Mouse (Mus musculus): ENCODE measurements around the gene Ccdc158. TPM values are rescaled to one million over a fixed set of nuclear protein-coding genes. Genes with fewer than 3 reads are reported as not detected.
A peak's percentile ranks its signal among the peaks of the same experiment; 100 is the strongest.

The Ccdc158 gene
- polyA plus RNA-seq, 2 experiments: 0.09 to 0.21 TPM

DNA sequence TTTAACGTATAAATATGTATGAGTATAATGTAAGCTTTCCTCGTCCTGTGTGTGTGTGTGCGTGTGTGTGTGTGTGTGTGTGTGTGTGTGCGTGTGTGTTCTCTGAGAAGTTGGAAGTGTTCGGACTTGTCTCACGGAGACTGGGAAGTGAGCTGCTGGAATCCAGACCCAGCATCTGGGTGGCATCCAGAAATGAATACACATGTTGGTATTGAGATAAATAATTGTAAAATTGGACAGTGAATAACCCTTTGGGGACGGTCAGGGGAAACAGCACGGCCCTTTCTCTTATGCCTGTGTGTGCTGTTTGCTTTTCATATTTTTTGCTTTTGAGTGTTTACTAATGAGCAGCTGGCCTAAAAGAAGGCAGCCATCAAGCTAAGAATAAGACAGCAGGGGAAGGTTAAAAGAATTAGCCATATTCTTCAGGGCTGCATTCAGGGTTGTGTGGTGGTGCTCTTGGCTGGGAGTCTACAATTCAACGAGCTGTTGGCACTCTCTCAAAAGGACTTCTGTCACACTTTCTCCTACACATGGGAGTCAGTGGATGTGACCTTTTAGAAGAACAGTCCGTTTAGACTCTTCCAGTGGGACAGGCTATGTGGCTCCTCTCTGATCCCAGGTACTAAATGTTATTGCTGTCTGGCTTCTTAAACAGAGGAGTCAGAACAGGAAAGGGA, 19.4 kb upstream of the Ccdc158 start:
- Histone ChIP-seq H3K4me3 (ENCODE audit: insufficient read depth in 1 of 2, low read depth in 2 of 2, low read length in 2 of 2) (no peak overlapping the region), H3K9ac (replicated peaks) (no peak overlapping the region), H3K27ac (no peak overlapping the region), H3K4me1 (replicated peaks; ENCODE audit: control insufficient read depth in 2 of 2, insufficient read depth in 2 of 2, low read length in 1 of 2) (no peaks in the 10 kb centered on the region; a peak in 1 of 4 replicates), H3K36me3 (replicated peaks; ENCODE audit: control insufficient read depth, insufficient read depth, low read depth) (no peaks in the 10 kb centered on the region), H3K27me3 (ENCODE audit: control insufficient read depth, insufficient read depth, low read length) (no peaks in the 10 kb centered on the region), H3K9me3 (ENCODE audit: control insufficient read depth, low read length) (no peaks in the 10 kb centered on the region), H3K4me2 (ENCODE audit: low read depth) (no peak overlapping the region)
- no peak for ATAC-seq (ENCODE audit: insufficient read depth)
- TF ChIP-seq EP300 (IDR thresholded peaks at IDR 0.05; ENCODE audit: low read depth): no peak
- TF ChIP-seq CTCF (IDR thresholded peaks at IDR 0.05; ENCODE audit: low read depth): no peak
- 70% methylated on average over 10 of the region's 10 CpGs for WGBS (ENCODE audit: insufficient replicate concordance)
- DNase-seq (ENCODE audit: low read depth in 3 of 3, low spot score in 3 of 3): no peak

DNA sequence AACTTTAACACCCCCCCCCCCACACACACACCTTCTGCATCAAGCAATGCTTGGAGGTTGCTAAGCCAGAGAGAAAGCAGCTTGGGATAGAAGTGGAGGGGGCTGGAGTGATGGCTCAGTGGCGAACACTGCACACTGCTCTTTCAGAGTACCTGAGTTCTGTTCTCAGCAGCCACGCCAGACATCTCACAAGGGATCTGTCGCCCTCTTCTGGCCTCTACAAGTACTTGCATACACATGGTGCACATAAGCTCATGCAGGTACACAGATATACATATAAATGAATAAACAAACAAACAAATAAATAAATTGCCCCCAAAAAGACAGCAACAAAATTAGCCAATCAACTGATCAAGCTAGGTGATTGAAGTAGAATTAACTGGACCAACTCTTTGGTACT, 18.7 kb upstream of the Ccdc158 start:
- 0 out of 2 replicates have a peak, but pooled peaks have one; percentile 8 for TF ChIP-seq CTCF (IDR thresholded peaks at IDR 0.05; ENCODE audit: low read depth)
- no peak for TF ChIP-seq EP300 (IDR thresholded peaks at IDR 0.05; ENCODE audit: low read depth)
- no peak for ATAC-seq (ENCODE audit: insufficient read depth)
- Histone ChIP-seq H3K36me3 (replicated peaks; ENCODE audit: control insufficient read depth, insufficient read depth, low read depth) (no peaks in the 10 kb centered on the region), H3K4me2 (ENCODE audit: low read depth) (no peak overlapping the region), H3K4me1 (replicated peaks; ENCODE audit: control insufficient read depth in 2 of 2, insufficient read depth in 2 of 2, low read length in 1 of 2) (no peaks in the 10 kb centered on the region), H3K4me3 (ENCODE audit: insufficient read depth in 1 of 2, low read depth in 2 of 2, low read length in 2 of 2) (no peak overlapping the region), H3K27ac (no peak overlapping the region), H3K27me3 (ENCODE audit: control insufficient read depth, insufficient read depth, low read length) (no peaks in the 10 kb centered on the region), H3K9me3 (ENCODE audit: control insufficient read depth, low read length) (no peaks in the 10 kb centered on the region), H3K9ac (replicated peaks) (no peak overlapping the region)
- DNase-seq (ENCODE audit: low read depth in 3 of 3, low spot score in 3 of 3): no peak
- WGBS (ENCODE audit: insufficient replicate concordance): 59% methylated on average over 3 of the region's 3 CpGs

DNA sequence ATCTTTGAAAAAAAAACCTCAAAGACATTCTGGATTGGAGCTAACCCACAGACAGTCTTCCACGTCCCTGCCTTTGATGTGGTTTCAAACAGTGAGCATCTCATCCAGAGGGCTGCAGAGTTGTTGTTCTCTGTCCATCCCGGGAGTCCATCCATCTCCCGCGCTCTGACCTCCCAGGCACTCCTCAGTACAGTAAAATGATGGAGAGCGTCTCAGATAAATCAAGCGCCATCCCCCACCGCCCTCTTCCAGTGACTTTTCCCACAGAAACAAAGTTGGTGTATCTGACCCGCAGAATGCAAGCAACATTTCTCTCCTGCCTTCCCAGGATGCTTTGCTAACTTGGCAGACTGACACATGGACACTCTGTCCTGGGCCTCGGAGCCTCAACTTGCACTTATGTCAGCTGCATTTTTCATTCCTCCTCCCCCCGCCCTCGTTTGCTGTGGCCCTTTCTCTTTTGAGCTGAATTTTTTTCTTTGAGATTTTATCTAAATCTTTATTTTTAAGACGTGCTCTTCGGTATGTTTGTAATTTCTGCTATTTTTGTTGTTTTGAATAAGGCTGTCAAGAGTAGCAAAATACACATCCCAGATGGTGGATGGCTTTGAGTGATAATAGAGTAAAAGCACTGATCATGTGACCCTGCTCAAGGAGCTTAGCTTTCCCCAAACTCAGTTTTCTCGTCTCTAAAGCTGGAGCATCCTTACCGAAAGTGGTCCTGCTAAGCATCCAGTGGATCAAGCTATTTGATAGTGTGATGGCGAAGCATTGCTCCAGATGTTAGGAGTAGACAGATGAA, 17.3 kb upstream of the Ccdc158 start:
- DNase-seq (ENCODE audit: low read depth in 3 of 3, low spot score in 3 of 3): no peak
- no peak for TF ChIP-seq EP300 (IDR thresholded peaks at IDR 0.05; ENCODE audit: low read depth)
- TF ChIP-seq CTCF (IDR thresholded peaks at IDR 0.05; ENCODE audit: low read depth): no peak
- Histone ChIP-seq H3K4me3 (ENCODE audit: insufficient read depth in 1 of 2, low read depth in 2 of 2, low read length in 2 of 2) (no peak overlapping the region), H3K36me3 (replicated peaks; ENCODE audit: control insufficient read depth, insufficient read depth, low read depth) (no peaks in the 10 kb centered on the region), H3K9me3 (ENCODE audit: control insufficient read depth, low read length) (no peaks in the 10 kb centered on the region), H3K27ac (no peak overlapping the region), H3K4me2 (ENCODE audit: low read depth) (no peak overlapping the region), H3K9ac (replicated peaks) (no peak overlapping the region), H3K4me1 (replicated peaks; ENCODE audit: control insufficient read depth in 2 of 2, insufficient read depth in 2 of 2, low read length in 1 of 2) (no peaks in the 10 kb centered on the region), H3K27me3 (ENCODE audit: control insufficient read depth, insufficient read depth, low read length) (no peaks in the 10 kb centered on the region)
- 59% methylated on average over 16 of the region's 16 CpGs for WGBS (ENCODE audit: insufficient replicate concordance)
- no peak for ATAC-seq (ENCODE audit: insufficient read depth)

DNA sequence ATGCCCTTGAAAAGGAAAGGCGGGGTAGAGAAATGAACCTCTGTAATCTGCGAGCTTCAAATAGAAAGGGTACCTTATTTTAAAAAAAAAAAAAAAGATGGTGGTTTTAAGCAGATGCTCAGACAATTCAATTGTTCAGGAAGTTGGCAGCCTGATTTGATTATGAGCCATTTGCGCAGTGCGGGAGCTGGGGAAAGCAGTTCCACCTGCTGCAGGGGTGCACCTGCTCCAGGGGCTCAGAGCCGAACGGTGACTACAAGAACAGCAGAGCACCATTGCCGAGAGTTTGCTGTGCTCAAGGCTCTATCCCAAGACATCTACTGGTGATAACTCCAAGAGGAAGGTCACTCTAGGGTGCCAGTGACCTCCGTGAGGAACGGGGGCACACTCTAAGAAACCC, 13.5 kb upstream of the Ccdc158 start:
- no peak overlapping the region for H3K9ac ChIP-seq (replicated peaks)
- H3K27me3 ChIP-seq (ENCODE audit: control insufficient read depth, insufficient read depth, low read length): peaks cover 7% of the 10 kb centered on the region
- ATAC-seq (ENCODE audit: insufficient read depth) (no peak), DNase-seq (ENCODE audit: low read depth in 3 of 3, low spot score in 3 of 3) (no peak)
- H3K36me3 ChIP-seq (replicated peaks; ENCODE audit: control insufficient read depth, insufficient read depth, low read depth): no peaks in the 10 kb centered on the region
- TF ChIP-seq EP300 (IDR thresholded peaks at IDR 0.05; ENCODE audit: low read depth) (no peak), CTCF (IDR thresholded peaks at IDR 0.05; ENCODE audit: low read depth) (no peak)
- WGBS (ENCODE audit: insufficient replicate concordance): 78% methylated on average over 9 of the region's 9 CpGs
- H3K4me2 ChIP-seq (ENCODE audit: low read depth): no peak overlapping the region
- no peaks in the 10 kb centered on the region for H3K9me3 ChIP-seq (ENCODE audit: control insufficient read depth, low read length)
- H3K27ac ChIP-seq: no peak overlapping the region
- no peaks in the 10 kb centered on the region for H3K4me1 ChIP-seq (replicated peaks; ENCODE audit: control insufficient read depth in 2 of 2, insufficient read depth in 2 of 2, low read length in 1 of 2)
- H3K4me3 ChIP-seq (ENCODE audit: insufficient read depth in 1 of 2, low read depth in 2 of 2, low read length in 2 of 2): no peak overlapping the region

DNA sequence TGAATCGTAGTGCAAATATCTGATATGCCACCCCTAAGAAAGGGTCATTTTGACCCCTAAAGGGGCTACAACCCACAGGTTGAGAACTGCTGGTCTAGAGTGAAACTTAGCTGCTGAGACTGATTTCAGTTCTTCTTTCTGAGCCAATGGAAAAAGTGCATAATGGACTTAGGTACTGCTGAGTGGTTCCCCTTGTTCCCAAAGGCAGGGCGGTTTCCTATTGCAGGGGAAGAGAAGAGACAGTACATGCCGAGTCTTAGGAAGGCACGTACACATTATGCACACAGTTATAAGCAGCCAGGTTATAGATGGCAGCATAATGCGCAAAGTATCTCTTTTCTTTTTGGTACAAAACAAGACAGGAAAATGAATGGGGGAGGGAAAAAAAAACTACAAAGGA, 13.1 kb upstream of the Ccdc158 start:
- Histone ChIP-seq H3K4me1 (replicated peaks; ENCODE audit: control insufficient read depth in 2 of 2, insufficient read depth in 2 of 2, low read length in 1 of 2) (no peaks in the 10 kb centered on the region), H3K9ac (replicated peaks) (no peak overlapping the region), H3K27ac (no peak overlapping the region), H3K27me3 (ENCODE audit: control insufficient read depth, insufficient read depth, low read length) (peaks cover 12% of the 10 kb centered on the region), H3K9me3 (ENCODE audit: control insufficient read depth, low read length) (no peaks in the 10 kb centered on the region), H3K4me2 (ENCODE audit: low read depth) (no peak overlapping the region), H3K4me3 (ENCODE audit: insufficient read depth in 1 of 2, low read depth in 2 of 2, low read length in 2 of 2) (no peak overlapping the region), H3K36me3 (replicated peaks; ENCODE audit: control insufficient read depth, insufficient read depth, low read depth) (no peaks in the 10 kb centered on the region)
- WGBS (ENCODE audit: insufficient replicate concordance): 56% methylated on average over 5 of the region's 5 CpGs
- no peak for DNase-seq (ENCODE audit: low read depth in 3 of 3, low spot score in 3 of 3)
- ATAC-seq (ENCODE audit: insufficient read depth): no peak
- TF ChIP-seq CTCF (IDR thresholded peaks at IDR 0.05; ENCODE audit: low read depth): no peak
- no peak for TF ChIP-seq EP300 (IDR thresholded peaks at IDR 0.05; ENCODE audit: low read depth)
